Mouse (Mus musculus) gonadal fat pad, adult 2 months (tissue): ENCODE measurements around the gene Sell. TPM values are rescaled to one million over a fixed set of nuclear protein-coding genes. Genes with fewer than 3 reads are reported as not detected.

ENCODE experiments used
- DNase-seq: peaks from one replicate; pipeline ENCODE4 v3.0.0-alpha.2; 2012; ENCODE audit warnings: low read depth
- polyA plus RNA-seq: library from polyadenylated mRNA; depleted of rRNA; stranded (reverse); fragments of >200 nt; gene quantifications from 2 replicates; pipeline ENCODE4 v1.2.3, GENCODE M21; 2012; rRNA removed

The Sell gene
- polyA plus RNA-seq, 1 experiment = 0.89 TPM

DNA sequence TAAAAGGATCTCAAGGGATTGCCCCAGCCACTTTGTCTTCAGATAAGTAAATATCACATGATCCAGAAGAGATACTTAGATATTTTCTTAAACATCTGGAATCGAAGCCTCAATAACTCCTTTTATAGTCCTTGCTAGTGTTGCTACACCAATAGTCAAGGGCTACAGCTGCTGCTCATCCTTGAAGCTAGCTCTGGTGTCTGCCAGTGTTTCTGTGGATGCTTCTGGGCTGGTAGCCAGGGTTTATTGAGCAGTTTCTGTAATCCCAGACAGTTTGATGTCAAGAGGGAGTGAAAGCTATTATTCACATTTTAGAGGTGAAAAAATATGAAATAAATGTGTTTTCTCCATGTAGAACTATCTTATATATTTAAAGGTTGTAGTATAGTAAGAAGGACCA, 70.8 kb downstream of the Sell start:
- no peak for DNase-seq

Other genes with a start within 250 kb of the Sell start
- 11.3 and 11.7 TPM in 2 replicates for gene Scyl3, start 132.9 kb upstream of the Sell start, polyA plus RNA-seq
- gene BC055324, start 67.2 kb upstream of the Sell start, polyA plus RNA-seq = 1.1 and 1.3 TPM in 2 replicates
- 1.0 and 1.1 TPM in 2 replicates for gene Mettl18, start 67.1 kb upstream of the Sell start, polyA plus RNA-seq
- 0.16 TPM in 1 of 2 replicates, not detected in the other for gene Sele, start 13.7 kb upstream of the Sell start, polyA plus RNA-seq
- gene Selp, start 53.3 kb downstream of the Sell start, polyA plus RNA-seq = 4.1 and 7.2 TPM in 2 replicates
- 1.1 and 1.2 TPM in 2 replicates for gene F5, start 89.9 kb downstream of the Sell start, polyA plus RNA-seq
- 15.6 and 17.7 TPM in 2 replicates for gene Slc19a2, start 187.1 kb downstream of the Sell start, polyA plus RNA-seq
- gene Ccdc181, start 213.6 kb downstream of the Sell start, polyA plus RNA-seq = 3.2 and 4.3 TPM in 2 replicates
- 9.1 and 9.6 TPM in 2 replicates for gene Nme7, start 242.1 kb downstream of the Sell start, polyA plus RNA-seq
- 8.0 and 8.7 TPM in 2 replicates for gene Blzf1, start 245.5 kb downstream of the Sell start, polyA plus RNA-seq